Comparison of ENCODE assay signal across 8 mouse cellular contexts in genomic region chr5:151368395-151369190, GRCm38 (mm10). TPM values are rescaled to one million over a fixed set of nuclear protein-coding genes. Genes with fewer than 3 reads are reported as not detected.
A peak's percentile ranks its signal among the peaks of the same experiment; 100 is the strongest.
DNase-seq lines count a peak whose midpoint lies in the region; ATAC-seq and TF ChIP-seq lines count a peak whose summit lies in the region.

No protein-coding gene starts in this region.

- TF ChIP-seq EP300 in ES-Bruce4 (IDR thresholded peaks at IDR 0.05; ENCODE audit: insufficient read depth, low read depth, low read length), result 0 out of 2 replicates have a peak, but pooled peaks have one; percentile 19

- H3K4me2 ChIP-seq in forebrain, embryonic 13.5 days, result peak overlapping the region; percentile 64
- H3K4me2 ChIP-seq in neural tube, embryonic 15.5 days, result peak overlapping the region; percentile 69

- peak overlapping the region; percentile 94 for H3K4me3 ChIP-seq in ES-Bruce4 (ENCODE audit: low read depth, low read length)
- peak overlapping the region; percentile 51 for H3K4me3 ChIP-seq in forebrain, embryonic 13.5 days
- peak overlapping the region; percentile 51 for H3K4me3 ChIP-seq in neural tube, embryonic 15.5 days (replicated peaks)

- peak overlapping the region; percentile 97 for H3K27ac ChIP-seq in ES-Bruce4 (ENCODE audit: insufficient read depth, low read length)
- peak overlapping the region; percentile 94 for H3K27ac ChIP-seq in forebrain, embryonic 13.5 days
- H3K27ac ChIP-seq in neural tube, embryonic 15.5 days (replicated peaks), result peak overlapping the region; percentile 95

- peaks cover 4% of the 10 kb centered on the region for H3K4me1 ChIP-seq in ES-Bruce4 (ENCODE audit: control insufficient read depth, insufficient read depth, low read length)
- H3K4me1 ChIP-seq in forebrain, embryonic 13.5 days, result peaks cover 14% of the 10 kb centered on the region
- peaks cover 15% of the 10 kb centered on the region for H3K4me1 ChIP-seq in neural tube, embryonic 15.5 days

- TF ChIP-seq POLR2A in ES-Bruce4 (IDR thresholded peaks at IDR 0.05; ENCODE audit: insufficient read depth, low read length), result peak; percentile 53

- H3K9ac ChIP-seq in ES-Bruce4 (ENCODE audit: low read depth, poor library complexity, severe bottlenecking), result peak overlapping the region; percentile 65
- H3K9ac ChIP-seq in forebrain, embryonic 13.5 days, result peak overlapping the region; percentile 76
- peak overlapping the region; percentile 74 for H3K9ac ChIP-seq in neural tube, embryonic 15.5 days (replicated peaks)

- ATAC-seq in cerebellum, adult (ENCODE audit: insufficient number of reproducible peaks, low FRiP score, low TSS enrichment), result peak; percentile 99
- ATAC-seq in forebrain, embryonic 13.5 days, result peak; percentile 98
- ATAC-seq in neural tube, embryonic 15.5 days (ENCODE audit: low FRiP score), result peak; percentile 98

- TF ChIP-seq CTCF in ES-Bruce4 (IDR thresholded peaks at IDR 0.05; ENCODE audit: low read depth, low read length), result peak; percentile 62

- H3K36me3 ChIP-seq in ES-Bruce4 (ENCODE audit: control insufficient read depth, insufficient read depth, low read length, poor library complexity, severe bottlenecking), result no peaks in the 10 kb centered on the region
- no peaks in the 10 kb centered on the region for H3K36me3 ChIP-seq in forebrain, embryonic 13.5 days (ENCODE audit: poor library complexity, severe bottlenecking)
- no peaks in the 10 kb centered on the region for H3K36me3 ChIP-seq in neural tube, embryonic 15.5 days

- WGBS in forebrain, embryonic 13.5 days, result under 1% methylated on average over 75 of the region's 75 CpGs
- under 1% methylated on average over 75 of the region's 75 CpGs for WGBS in neural tube, embryonic 15.5 days

- no peaks in the 10 kb centered on the region for H3K9me3 ChIP-seq in ES-Bruce4 (replicated peaks; ENCODE audit: control insufficient read depth, insufficient read depth, low read length, poor library complexity, severe bottlenecking)
- H3K9me3 ChIP-seq in forebrain, embryonic 13.5 days (replicated peaks), result no peaks in the 10 kb centered on the region
- no peaks in the 10 kb centered on the region for H3K9me3 ChIP-seq in neural tube, embryonic 15.5 days (replicated peaks)

- no peaks in the 10 kb centered on the region for H3K27me3 ChIP-seq in ES-Bruce4 (ENCODE audit: control insufficient read depth, insufficient read depth, low read length, poor library complexity, severe bottlenecking)
- no peaks in the 10 kb centered on the region for H3K27me3 ChIP-seq in forebrain, embryonic 13.5 days
- no peaks in the 10 kb centered on the region for H3K27me3 ChIP-seq in neural tube, embryonic 15.5 days (replicated peaks)

- DNase-seq in heart, postnatal 14 days, result peak; percentile 99 to 100
- DNase-seq in layer of hippocampus, adult 11-12 months (ENCODE audit: low spot score), result peak; percentile 100
- DNase-seq in lung, adult 18-20 months, result peak; percentile 100
- peak; percentile 100 for DNase-seq in testis, postnatal 14 days (ENCODE audit: low spot score)

- intact Hi-C loops in heart, postnatal 14 days (cut with DNase I), result loop anchor here (2.0 to 5.0 kb wide), 4 partner anchors 176 to 696 kb away; partner anchors contain the start of gene Pds5b

RNA-seq across cellular contexts. Expression of gene Gm42906, which starts 59.4 kb away (rescaled TPM):
- polyA plus RNA-seq in ES-Bruce4 (2011; ENCODE audit: insufficient read depth, insufficient read length, low read depth, missing spikeins), result not detected in 2 replicates
- polyA plus RNA-seq in forebrain, embryonic 13.5 days (2015; fragmentation: Nextera tagmentation; extraction: Ambion mirVana), result not detected in 2 replicates
- total RNA-seq in heart, postnatal 14 days (2021), result 1 to 10 TPM in 1 of 2 experiments, not detected in 1; 2.4 TPM
- polyA plus RNA-seq in neural tube, embryonic 15.5 days (2015; fragmentation: Nextera tagmentation; extraction: Ambion mirVana), result not detected in 2 replicates

Comparison
In these comparisons a context has a peak if more than half of its experiments do, and no peak if none do; other contexts are left out.
1. Peak in every context shown above with its lines: DNase-seq, ATAC-seq, H3K4me3 ChIP-seq and H3K27ac ChIP-seq.